Mouse (Mus musculus) erythroblast, adult 5-6 weeks (primary cell): ENCODE results near the gene BC030499. TPM values are rescaled to one million over a fixed set of nuclear protein-coding genes. Genes with fewer than 3 reads are reported as not detected.

Experiments
- ATAC-seq: replicated peaks from 2 replicates; pipeline ENCODE4 v1.8.0; 2016; ENCODE audit warnings: moderate number of reproducible peaks, mild to moderate bottlenecking, moderate TSS enrichment, inconsistent platforms; ENCODE audit not compliant: poor library complexity, low FRiP score, severe bottlenecking
- total RNA-seq, 2 experiments: library from RNA; stranded (forward) in 1 of 2; stranded (reverse) in 1 of 2; fragments of 150-400 nt in 1 of 2; fragments of 200-764, 138-1000 nt in 1 of 2; gene quantifications; 2 replicates each; pipeline versions ENCODE4 v1.2.3 to v1.2.4; 2015 to 2017; ENCODE audit warnings: low replicate concordance in 2 of 2

BC030499 gene
- total RNA-seq, 2 experiments from 2014 or later: 0.43 TPM; not detected in 1

GRCm38 (mm10) chr11:78301357-78302084, 10.9 kb downstream of the BC030499 start, which contains the start of gene Spag5:
TSS of gene Spag5 (plus strand) at chr11:78301529.
- ATAC-seq: peak; percentile 99

GRCm38 (mm10) chr11:78305272-78305671, 14.6 kb downstream of the BC030499 start:
- no peak for ATAC-seq

GRCm38 (mm10) chr11:78310861-78311511, 20.3 kb downstream of the BC030499 start:
- ATAC-seq: no peak

GRCm38 (mm10) chr11:78313662-78314061, 23.0 kb downstream of the BC030499 start:
- no peak for ATAC-seq

- no peak for ATAC-seq
These were observed 27.8 kb downstream of the BC030499 start for GRCm38 (mm10) chr11:78318411-78318810.

- no peak; the same call in 1 of the 2 replicates for ATAC-seq
These were observed 31.6 kb downstream of the BC030499 start for GRCm38 (mm10) chr11:78322076-78322831.

GRCm38 (mm10) chr11:78322860-78323259, 32.2 kb downstream of the BC030499 start, which contains the start of gene Aldoc:
TSS of gene Aldoc (plus strand) at chr11:78322968.
- ATAC-seq: peak; percentile 96

- no peak for ATAC-seq
These were observed 33.6 kb downstream of the BC030499 start for GRCm38 (mm10) chr11:78324000-78324785.

- ATAC-seq: no peak
These were observed 34.3 kb downstream of the BC030499 start for GRCm38 (mm10) chr11:78324965-78325364.

- ATAC-seq: no peak
These were observed 36.6 kb downstream of the BC030499 start for GRCm38 (mm10) chr11:78327215-78327614.

GRCm38 (mm10) chr11:78327634-78328511, 37.2 kb downstream of the BC030499 start, which contains the start of gene Pigs:
TSS of gene Pigs (plus strand) at chr11:78328415.
- ATAC-seq: peak; percentile 99

GRCm38 (mm10) chr11:78328512-78329056, 37.9 kb downstream of the BC030499 start:
- peak; percentile 31 for ATAC-seq

GRCm38 (mm10) chr11:78332676-78333075, 42.0 kb downstream of the BC030499 start:
- ATAC-seq: no peak

GRCm38 (mm10) chr11:78333992-78334391, 43.4 kb downstream of the BC030499 start:
- ATAC-seq: no peak

GRCm38 (mm10) chr11:78337040-78337439, 46.4 kb downstream of the BC030499 start:
- ATAC-seq: no peak

GRCm38 (mm10) chr11:78341702-78342101, 51.1 kb downstream of the BC030499 start:
- no peak for ATAC-seq

GRCm38 (mm10) chr11:78343381-78344327, 53.0 kb downstream of the BC030499 start, which contains the start of gene Unc119:
TSS of gene Unc119 (plus strand) at chr11:78343482.
- peak; percentile 73 for ATAC-seq
